Mouse (Mus musculus): Measurements from ENCODE around the gene Bms1.

- TF ChIP-seq CTCF (IDR thresholded peaks at IDR 0.05; ENCODE audit: borderline replicate concordance, control insufficient read depth, extremely low read depth, insufficient read depth, low read length, poor library complexity): no peak
- TF ChIP-seq POLR2A (IDR thresholded peaks at IDR 0.05; ENCODE audit: control insufficient read depth, extremely low read depth, insufficient read depth, low read length, poor library complexity): no peak
Observed at GRCm38 (mm10) chr6:118380630-118381029, 38.6 kb downstream of the Bms1 start.

Data from thymus, adult 2 months (tissue).